Mouse (Mus musculus) spleen, postnatal 4 days (tissue): ENCODE measurements around the gene Osbpl3.

Source experiments
- DNase-seq, 2 experiments: peaks; one replicate each; pipeline ENCODE4 v3.0.0; 2022; ENCODE audit warnings: low spot score in 2 of 2

Osbpl3 gene

DNA sequence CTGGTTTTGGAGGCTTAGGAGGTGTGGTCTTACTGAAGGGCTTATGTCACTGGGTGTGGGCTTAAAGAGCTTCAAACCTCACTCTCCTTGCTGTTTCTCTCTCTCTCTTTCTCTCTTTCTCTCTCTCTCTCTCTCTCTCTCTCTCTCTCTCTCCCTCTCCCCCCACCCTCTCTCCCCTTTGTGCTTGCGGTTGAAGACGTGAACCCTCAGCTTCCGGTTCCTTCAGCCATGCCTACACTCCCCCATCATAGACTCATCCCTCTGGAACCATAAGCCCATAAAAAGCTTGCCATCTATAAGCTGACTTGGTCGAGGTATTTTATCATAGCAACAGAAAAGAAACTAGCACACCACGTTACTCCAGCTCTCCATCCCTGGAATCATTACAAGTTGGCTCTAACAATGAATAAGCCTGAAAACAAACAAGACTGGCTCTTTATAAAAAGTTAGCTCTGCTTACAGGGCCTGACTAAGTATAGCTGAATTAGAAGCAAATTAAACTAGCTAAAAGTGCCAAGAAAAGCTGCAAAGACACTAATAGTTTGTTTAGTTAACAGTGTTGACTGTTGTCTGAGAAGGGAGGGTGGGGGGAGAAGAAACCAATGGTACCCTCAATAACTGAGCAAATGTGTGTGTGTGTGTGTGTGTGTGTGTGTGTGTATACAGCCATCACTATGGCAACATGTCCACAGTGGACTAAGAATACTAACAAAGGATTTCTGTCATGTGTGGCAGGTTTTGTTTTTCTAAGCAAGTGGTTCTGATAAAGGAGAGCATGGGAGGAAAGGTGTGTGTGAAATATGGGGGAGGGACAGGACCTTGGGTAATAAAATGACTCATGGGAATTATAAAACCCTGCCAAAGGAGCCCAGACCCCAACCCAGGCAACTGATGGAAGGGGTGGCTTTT, 83.2 kb downstream of the Osbpl3 start:
- no peak for DNase-seq

DNA sequence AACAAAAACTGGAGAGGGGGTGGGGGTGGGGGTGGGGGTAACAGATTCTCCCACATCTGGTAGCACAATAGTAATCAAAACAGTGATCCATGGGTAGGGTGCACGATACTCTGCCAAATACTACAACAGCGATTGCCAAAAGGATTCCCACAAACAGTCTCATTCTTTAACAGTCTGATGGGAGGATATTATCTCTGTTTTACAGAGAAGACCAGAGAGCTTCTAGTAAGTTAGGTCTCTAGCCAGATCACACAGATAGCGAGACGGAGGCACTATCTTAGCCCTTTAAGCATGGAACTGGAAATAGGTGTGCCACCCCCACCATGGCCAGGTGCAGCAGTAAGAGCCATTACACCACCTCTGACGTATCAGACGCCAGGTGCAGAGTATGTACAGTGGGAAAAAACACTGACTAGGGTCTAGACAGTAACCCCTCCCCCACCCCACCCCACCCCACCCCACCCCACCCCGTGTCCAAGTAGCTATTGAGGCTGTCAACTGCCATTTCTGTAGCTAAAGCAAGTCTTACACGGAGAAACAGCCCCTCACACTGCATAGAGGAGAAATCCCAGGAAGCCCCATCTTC, 84.4 kb downstream of the Osbpl3 start:
- no peak for DNase-seq

DNA sequence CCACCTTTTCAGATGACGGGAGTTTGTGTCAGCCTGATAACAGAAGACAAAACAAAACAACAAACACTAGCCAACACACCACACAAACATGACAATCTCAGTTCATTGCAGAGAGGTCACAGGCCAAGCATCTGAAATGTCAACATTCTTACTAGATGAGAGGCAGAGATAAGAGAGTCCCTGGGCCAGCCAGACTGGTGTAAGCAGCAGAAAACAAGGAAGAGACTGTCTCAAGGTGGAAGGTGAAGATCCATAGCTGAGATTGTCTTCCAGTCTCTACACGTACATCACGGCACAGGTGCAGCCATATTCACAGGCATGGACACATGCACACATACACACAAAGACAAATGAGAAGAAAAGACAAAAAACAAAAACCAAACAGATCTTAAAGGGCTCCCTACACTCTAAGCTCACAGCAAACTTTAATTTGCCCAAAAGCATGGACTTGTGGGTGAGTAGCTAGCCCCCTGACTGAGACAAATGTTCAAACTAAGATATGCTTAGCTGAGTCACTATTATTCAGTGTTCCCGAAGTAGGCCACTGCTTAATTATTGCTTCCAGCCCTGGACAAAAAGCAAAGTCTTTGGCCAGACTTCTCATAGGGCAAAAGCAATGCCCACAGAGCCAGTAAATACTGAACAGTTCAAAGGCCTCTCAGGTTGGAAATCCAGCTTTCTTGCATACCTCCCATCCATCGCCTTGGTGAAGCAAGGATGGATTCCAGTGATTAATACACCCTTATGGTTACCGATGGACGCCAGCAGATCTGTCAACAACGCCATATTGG, 87.3 kb downstream of the Osbpl3 start:
- no peak for DNase-seq

DNA sequence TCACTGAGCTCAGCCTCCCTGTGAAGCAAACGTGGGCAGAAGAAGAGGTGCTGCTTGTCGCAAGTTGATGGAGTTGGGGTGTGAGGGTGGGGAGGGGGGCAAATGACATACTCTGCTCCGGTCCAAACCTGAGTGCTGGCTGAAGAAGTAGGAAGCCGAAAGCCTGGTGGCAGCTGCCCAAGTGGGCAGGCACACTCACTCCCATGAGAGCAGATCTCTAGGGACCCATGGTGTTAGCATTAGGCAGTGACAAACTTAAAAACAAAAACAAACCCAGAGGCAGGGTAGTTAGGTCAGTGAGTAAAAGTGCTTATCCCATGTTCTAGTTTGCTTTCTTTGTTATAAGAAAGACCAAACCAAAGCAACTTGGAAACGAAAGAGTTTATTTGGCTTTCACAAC, 88.2 kb downstream of the Osbpl3 start:
- DNase-seq = no peak

DNA sequence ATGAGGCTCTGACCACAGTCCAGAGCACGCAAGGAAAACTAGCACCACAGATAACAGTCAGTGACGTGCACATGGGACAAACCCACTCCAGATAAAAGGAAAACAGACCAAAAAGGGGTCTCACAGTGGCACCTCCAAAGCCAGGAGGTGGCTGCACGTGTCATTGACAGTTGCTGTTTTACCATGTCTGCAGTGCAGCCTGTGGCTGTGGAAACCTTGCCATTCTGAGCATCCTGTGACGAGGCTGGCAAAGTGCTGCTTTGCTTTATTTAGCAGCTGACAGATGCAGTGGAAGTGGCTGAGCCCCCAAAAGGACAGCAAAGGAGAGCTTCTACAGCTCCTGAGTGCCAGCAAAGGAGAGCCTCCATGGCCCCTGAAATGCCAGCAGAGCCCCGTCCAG, 89.3 kb downstream of the Osbpl3 start:
- DNase-seq = no peak

DNA sequence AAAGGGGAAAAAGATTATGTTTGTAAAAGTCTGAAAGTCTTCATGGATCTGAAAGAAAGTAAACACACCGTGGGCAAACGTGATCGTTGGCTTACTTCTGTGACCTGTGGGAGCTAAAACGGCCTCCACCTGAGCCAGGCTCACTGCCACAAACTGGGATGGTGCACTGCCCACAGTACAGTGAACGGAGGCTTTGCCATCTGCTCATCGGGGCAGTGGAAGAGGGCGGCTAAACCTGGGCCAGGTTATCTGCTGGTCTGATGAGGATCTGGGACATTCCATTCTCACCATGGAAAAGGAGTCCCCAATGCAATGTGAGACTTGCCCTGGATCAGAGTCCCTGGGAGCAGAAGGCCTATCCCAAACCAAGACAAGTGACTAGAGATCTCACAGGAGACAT, 89.7 kb downstream of the Osbpl3 start:
- DNase-seq = no peak

DNA sequence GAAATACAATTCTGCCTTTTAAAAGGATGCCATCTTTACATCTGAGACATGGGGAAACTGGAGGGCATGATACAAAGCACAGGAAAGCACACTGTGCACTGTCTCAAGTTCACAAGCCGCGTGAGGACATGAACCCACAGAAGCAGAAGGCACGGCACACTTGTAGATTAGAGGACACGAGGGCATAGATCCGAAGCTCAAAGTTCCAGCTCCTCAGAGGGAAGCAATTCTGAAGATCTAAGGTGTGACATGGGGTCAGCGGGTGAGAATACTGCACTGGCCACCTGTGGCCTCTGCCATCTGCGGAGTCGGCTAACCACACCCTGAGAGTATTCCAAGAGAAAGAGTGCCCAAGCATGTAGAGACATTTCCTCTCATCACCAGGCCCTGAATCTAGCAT, 91.6 kb downstream of the Osbpl3 start:
- DNase-seq = no peak

DNA sequence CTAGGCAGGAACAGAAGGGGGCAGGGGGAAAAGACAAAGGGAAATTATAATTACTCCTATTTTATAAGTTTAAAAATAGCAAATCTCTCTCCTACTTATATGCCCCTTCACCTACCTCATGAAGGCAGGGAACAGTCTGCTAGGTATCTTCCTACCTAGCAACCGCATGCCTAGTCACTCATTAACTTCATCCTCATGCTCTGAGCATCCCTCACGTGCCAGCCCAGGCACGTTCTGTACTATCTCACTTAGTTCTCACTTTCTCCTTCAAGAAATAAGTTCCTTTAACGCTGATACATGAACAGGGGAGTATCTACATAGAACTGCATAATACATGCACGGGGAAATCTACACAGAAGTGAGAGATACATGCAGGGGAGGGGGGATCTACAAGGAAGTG, 92.6 kb downstream of the Osbpl3 start:
- DNase-seq = no peak

DNA sequence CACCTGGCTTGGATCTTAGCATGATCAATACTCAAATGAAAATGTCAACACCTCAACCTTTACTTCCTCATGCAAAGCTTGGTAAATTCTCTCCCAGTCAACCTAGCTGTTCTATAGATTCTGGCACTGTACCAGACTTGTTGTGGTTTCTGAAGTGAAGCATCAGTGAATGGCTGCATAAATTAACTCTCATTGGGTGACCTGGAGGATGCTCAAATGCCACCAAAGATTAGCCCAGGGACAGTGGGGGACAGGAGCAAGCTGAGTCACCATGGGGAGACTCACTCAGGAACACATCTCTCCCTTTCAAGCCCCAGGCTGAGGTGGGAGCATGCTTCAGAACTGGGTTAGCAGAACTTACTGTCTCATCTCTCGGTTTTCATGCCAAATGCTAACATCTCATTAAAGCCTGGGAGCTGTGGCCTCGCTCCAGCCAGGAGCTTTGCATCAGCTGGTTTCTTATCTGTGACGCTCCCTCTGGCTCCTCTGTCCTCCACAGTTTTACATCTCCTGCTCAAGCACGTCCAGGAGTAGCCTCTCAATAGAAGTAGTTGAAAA, 93.2 kb downstream of the Osbpl3 start:
- DNase-seq = no peak

DNA sequence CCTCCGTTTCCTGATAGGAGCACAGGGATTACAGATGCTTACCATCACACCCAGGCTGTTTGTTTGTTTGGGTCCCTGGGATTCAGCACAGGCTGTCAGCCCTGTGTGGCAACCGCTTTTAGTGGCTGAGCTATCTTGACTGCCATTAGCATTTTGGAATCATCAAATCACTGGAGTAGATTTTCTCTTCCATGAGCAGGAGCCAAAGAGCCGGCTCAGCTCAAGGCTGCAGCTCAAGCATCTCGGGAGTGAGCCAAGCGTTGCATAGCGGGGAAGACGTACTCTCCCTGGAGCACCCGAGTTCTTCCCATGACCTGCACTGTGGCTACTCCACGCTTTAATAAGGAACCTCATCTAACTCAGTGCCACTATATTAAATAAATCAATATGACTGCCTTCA, 93.8 kb downstream of the Osbpl3 start:
- DNase-seq = no peak

DNA sequence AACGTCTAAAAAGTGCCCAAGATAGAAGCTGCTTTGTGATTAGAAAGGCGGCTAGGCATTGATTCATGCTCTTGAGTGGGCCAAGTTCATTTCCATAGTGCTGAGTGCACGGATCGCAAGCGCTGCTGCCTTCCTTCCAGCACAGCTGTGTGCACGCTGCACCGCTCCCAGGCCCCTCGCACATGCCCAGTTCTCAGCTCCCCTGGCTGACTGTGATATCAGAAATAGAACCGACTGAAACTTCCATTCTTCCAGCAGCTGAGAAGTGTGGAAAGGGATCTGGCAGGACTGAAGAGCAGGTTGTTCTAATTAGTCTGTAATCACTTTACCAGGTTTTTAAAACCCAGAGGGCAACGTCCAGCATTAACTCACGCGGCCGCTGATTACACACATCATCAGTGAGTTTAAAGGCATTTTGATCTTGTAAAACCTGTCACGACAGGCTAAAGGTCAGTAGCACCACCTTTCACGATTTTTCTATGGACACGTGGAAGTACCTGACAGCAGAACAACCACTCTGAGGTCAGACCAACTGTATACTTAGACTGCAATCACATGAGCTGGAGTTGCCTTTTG, 97.8 kb downstream of the Osbpl3 start:
- DNase-seq = no peak

DNA sequence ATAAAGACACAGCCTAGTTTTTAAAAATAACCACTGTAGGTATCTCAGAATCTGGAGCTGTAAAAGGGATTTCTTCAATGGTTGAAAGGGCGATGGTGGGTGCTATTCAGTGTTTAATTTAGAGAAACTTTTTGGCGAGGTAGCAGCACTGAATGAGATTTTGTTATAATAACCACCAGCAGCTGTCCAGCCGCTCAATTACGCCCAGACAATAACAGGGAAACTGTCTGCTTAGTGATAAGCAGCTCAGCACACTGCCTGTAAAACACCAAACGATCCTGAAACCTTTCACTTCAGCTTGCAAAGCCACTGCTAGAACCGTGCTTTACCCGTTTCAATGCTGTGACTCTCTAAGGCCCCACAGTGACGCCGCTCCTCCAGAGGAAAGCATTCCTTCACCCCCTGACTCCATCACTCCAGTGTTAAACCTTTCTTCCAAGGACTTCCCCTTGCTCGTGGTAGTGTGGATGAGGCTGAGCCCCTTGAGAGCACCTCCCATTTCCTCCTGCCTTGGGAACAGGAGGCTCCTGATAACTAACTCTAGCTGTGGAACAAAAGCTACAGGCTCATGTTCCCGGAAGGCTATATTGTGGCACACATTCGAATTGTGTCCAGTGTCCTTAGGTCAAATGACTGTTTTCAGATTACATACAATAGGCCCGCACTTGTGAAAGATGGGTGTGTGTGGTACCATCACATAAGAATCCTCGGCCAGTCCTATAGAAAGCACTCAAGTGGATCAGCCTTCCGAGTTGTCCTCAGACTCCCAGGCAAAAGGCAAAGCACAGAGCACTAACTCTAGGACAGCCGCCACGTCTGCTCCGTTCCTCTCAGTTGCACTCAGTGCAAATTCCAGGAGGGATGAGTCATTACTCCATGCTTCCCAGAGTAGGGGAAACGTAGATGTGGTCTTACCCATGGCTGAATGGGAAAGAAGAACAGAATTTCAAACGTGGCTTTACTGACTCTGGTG, 101.0 kb downstream of the Osbpl3 start:
- DNase-seq = no peak

DNA sequence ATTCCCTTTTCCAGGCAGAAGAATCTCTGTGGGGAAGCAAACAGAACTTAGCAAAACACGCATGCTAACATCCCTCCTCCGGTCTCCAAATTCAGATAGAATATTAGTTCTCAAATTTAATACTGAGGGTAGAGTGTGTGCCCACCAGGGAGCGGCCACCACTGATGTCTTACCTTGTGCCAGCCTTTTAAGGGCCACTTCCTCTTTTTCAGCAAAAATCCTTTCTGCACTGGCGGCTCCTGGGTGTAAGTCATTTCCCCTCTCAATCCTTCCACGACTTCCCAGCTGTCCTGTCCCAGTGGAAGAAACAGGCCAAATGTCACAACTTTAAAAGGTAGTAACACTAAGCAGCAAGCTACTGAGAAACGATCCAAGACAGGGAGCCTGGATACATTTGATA, 103.2 kb downstream of the Osbpl3 start:
- DNase-seq = no peak

DNA sequence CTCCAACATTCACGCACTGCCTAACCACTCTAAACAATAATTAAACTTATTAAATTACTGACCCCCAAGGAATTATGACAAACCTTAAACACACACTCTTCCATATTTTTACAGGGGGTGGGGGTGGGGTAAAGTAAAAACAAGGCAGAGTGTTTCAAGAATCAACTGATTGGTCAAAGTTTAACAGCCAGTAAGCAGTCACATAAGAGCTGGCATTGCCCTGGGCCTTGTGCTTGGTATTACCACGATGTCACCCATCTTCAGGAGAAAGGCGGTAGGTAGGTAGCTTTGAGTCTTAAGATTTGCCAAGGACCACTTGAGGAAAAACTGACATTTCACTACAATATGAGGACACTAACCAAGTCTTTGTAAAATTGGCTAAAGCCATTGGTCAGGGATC, 105.1 kb downstream of the Osbpl3 start:
- DNase-seq = no peak

DNA sequence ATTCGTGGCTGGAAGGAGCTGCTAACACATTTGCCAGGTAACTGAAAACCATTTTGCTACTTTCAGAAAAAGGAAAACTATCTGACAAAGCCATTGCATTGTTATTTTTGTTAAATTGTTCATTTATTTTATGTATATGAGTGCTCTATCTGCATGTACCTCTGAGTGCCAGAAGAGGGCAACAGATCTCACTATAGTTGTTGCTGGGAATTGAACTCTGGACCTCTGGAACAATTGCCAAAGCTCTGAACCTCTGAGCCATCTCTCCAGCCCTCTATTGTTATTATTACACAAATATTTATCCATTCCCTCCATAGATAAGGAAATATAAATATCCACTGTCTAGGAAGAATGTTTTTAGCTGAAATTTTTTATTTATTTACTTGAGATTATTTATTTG, 107.4 kb downstream of the Osbpl3 start:
- no peak for DNase-seq

DNA sequence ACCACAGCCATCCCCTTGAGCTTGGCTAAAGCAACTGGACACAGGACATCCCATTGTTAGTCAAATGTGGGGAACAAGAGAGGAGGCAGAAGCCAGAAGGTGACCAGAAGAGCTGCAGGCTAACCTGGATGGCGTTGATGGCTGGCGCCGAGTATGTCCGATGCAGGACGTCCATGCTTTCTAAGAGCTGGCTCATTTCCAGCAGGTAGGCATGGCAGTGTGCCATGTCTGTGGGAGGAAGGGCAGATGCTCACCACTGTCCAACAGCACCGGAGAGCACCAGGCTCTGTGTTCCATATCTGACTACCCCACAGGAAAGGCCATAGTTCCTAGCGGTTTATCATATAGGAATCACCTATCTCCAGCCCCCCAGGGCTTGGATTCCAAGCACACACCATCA, 109.8 kb downstream of the Osbpl3 start:
- DNase-seq = no peak

DNA sequence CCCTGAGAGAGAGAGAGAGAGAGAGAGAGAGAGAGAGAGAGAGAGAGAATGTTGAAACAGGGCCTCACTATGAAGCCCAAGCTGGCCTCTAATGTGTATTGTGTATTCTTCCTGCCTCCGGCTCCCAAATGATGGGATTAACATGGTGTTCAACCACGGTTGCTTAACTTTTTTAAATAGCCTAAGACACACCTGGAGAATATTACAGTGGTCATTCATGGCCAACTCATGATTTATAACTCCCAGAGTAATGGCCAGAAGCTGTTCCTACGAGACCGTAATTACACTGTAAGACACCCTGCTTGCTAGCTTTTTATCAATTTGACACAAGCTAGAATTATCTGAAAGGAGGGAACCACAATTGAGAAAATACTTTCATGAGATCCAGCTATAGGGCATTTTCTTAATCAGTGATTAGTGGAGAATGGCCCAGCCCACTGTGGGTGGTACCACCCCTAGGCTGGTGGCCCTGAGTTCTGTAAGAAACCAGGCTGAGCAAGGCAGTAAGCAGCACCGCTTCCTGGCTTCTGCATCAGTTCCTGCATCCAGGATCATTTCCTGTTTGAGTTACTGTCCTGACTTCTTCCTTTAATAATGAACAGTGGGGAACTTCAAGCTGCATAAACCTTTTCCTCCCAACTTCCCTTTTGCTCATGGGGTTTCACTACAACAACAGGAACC, 115.6 kb downstream of the Osbpl3 start:
- DNase-seq = no peak

DNA sequence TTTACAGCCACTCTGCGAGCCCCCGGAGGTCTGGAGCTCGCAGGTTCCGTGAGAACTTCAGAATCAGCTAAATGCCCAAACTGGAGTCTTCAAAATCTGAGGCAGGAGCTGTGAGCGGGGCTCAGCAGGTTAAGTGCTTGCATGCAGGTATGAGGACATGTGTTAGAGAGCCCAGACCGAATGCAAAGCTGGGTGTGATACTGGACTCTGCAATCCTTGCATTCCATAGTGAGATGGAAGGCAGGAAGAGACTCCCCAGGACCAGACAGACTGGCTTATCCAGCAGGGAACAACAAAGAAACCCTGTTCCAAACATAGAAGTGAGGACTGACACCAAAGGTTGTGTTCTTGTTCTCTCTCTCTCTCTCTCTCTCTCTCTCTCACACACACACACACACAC, 118.6 kb downstream of the Osbpl3 start:
- no peak for DNase-seq

DNA sequence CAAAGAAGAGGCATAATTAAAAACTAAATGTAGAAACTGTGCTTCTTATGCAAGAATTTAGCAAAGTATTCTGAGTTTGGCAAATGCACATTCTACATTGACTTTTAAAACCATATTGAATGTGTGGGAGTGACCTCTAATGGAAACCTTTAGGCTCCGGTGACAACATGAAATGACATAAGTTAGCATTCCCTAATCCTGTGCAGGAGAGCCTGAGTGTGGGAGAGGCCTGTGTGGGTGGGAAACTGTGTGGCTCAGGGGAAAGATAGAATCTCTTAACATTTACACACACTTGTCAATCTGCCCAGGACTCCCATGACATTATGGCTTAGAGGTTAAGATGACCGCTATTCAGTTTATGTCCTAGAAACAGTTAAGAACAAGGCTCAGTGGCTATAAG, 119.6 kb downstream of the Osbpl3 start:
- no peak for DNase-seq
